Mouse (Mus musculus) forebrain, embryonic 14.5 days (tissue): ENCODE results near the gene Nucb2. TPM values are rescaled to one million over a fixed set of nuclear protein-coding genes. Genes with fewer than 3 reads are reported as not detected.

Source experiments
- ATAC-seq: fragments of 200-750 bp; cut with Nextera tagmentation; 2 replicates; pipeline ENCODE4 v1.8.0; 2017; ENCODE audit warnings: mild to moderate bottlenecking, moderate library complexity
- DNase-seq: peaks from one replicate; pipeline ENCODE4 v3.0.0-alpha.2; 2015; ENCODE audit warnings: low spot score
- H3K27ac ChIP-seq: fragments of 300-500 bp; sonication (generic); 2 replicates; pipeline ENCODE4 v1.5.1; 2014; ENCODE audit warnings: low read depth, mild to moderate bottlenecking, control low read depth, low read length, moderate library complexity
- H3K27me3 ChIP-seq: fragments of 300-500 bp; sonication (generic); replicated peaks from 2 replicates; pipeline ENCODE4 v1.6.1; 2014; ENCODE audit warnings: low read length, control low read depth, mixed read lengths; ENCODE audit not compliant: control insufficient read depth, insufficient read depth
- H3K36me3 ChIP-seq: fragments of 300-500 bp; sonication (generic); 2 replicates; pipeline ENCODE4 v1.6.1; 2014; ENCODE audit warnings: low read length, control low read depth; ENCODE audit not compliant: control insufficient read depth, insufficient read depth
- H3K4me1 ChIP-seq: fragments of 300-500 bp; sonication (generic); 2 replicates; pipeline ENCODE4 v1.6.1; 2014; ENCODE audit warnings: antibody characterized with exemption, low read length, control low read depth; ENCODE audit not compliant: control insufficient read depth, insufficient read depth
- H3K4me2 ChIP-seq: fragments of 300-500 bp; sonication (generic); 2 replicates; pipeline ENCODE4 v1.6.1; 2014; ENCODE audit warnings: mild to moderate bottlenecking, control low read depth, low read length
- H3K4me3 ChIP-seq: fragments of 300-500 bp; sonication (generic); 2 replicates; pipeline ENCODE4 v1.5.1; 2014; ENCODE audit warnings: low read depth, low read length, control low read depth
- H3K9ac ChIP-seq: fragments of 300-500 bp; sonication (generic); 2 replicates; pipeline ENCODE4 v1.6.1; 2014; ENCODE audit warnings: mild to moderate bottlenecking, low read length, control low read depth, moderate library complexity
- H3K9me3 ChIP-seq: fragments of 300-500 bp; sonication (generic); replicated peaks from 2 replicates; pipeline ENCODE4 v1.6.1; 2016; ENCODE audit warnings: low read length, control low read depth, mixed read lengths; ENCODE audit not compliant: control insufficient read depth
- polyA plus RNA-seq: library from polyadenylated mRNA; unstranded; fragments of >200 nt; fragmentation: Nextera tagmentation; extraction: Ambion mirVana; gene quantifications from 2 replicates; pipeline ENCODE4 v1.2.1, GENCODE M21; 2014

Gene Nucb2
- polyA plus RNA-seq, 1 experiment from 2014 or later: 19.4 TPM

DNA sequence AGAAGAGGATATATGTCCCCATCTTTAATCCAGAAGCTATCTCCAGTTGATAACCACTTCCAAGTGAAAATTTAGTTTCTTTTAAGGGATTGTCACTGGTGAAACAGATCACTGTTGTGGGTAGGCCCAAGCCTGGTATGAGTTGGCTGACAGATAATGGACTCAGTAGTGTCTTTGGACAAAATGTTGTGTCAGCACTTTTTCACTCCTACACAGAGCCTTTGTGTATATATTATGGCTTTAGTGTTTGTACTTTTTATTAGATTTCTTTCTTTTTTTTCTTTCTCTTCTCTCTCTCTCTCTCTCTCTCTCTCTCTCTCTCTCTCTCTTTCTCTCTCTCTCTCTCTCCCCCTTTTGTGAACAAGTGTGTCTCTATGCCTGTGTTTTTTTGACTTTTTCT is 52.7 kb downstream of the Nucb2 start:
- no peaks in the 10 kb centered on the region for H3K36me3 ChIP-seq
- H3K4me1 ChIP-seq: no peaks in the 10 kb centered on the region
- H3K9me3 ChIP-seq: no peaks in the 10 kb centered on the region
- no peak overlapping the region for H3K27ac ChIP-seq
- DNase-seq: no peak
- H3K9ac ChIP-seq: no peak overlapping the region
- no peak overlapping the region for H3K4me2 ChIP-seq
- no peaks in the 10 kb centered on the region for H3K27me3 ChIP-seq
- ATAC-seq: no peak
- no peak overlapping the region for H3K4me3 ChIP-seq

DNA sequence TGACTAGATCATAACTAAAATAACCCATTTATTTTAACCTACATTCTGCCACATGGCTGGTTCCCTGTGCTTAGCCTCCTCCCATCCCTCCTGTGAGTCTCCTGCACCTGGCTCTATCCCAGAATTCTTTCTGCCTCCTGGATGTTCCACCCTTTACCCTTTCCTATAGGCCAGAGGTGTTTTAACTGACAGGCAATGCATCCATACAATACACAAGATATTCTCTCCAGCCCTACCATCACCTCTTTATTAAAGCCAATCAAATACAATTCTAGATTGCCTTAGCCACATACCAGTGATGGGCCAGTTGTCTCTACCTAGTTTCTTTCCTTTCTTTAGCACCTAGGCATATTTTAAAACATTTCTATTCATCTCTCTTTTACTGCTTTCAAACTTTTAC is 70.4 kb downstream of the Nucb2 start:
- H3K27me3 ChIP-seq: no peaks in the 10 kb centered on the region
- no peak overlapping the region for H3K4me2 ChIP-seq
- ATAC-seq (no peak), DNase-seq (no peak)
- H3K27ac ChIP-seq: no peak overlapping the region
- no peak overlapping the region for H3K9ac ChIP-seq
- no peak overlapping the region for H3K4me3 ChIP-seq
- no peaks in the 10 kb centered on the region for H3K36me3 ChIP-seq
- no peaks in the 10 kb centered on the region for H3K4me1 ChIP-seq
- H3K9me3 ChIP-seq: no peaks in the 10 kb centered on the region

Other genes with a start within 250 kb of the Nucb2 start
- 3.1 and 4.7 TPM in 2 replicates for gene Plekha7, start 196.0 kb upstream of the Nucb2 start, polyA plus RNA-seq
- gene Rps13, start 170.2 kb upstream of the Nucb2 start, polyA plus RNA-seq: 533 and 675 TPM in 2 replicates
- 11.7 and 16.3 TPM in 2 replicates for gene Pik3c2a, start 60.9 kb upstream of the Nucb2 start, polyA plus RNA-seq